Mouse (Mus musculus): Measurements from ENCODE around the gene Tnfsfm13.
"Not testable (repeated sequence)": the region's sequence is repeated elsewhere in the genome, so short reads cannot be mapped to it uniquely, and the experiment has no call there.

Tnfsfm13 gene

DNA sequence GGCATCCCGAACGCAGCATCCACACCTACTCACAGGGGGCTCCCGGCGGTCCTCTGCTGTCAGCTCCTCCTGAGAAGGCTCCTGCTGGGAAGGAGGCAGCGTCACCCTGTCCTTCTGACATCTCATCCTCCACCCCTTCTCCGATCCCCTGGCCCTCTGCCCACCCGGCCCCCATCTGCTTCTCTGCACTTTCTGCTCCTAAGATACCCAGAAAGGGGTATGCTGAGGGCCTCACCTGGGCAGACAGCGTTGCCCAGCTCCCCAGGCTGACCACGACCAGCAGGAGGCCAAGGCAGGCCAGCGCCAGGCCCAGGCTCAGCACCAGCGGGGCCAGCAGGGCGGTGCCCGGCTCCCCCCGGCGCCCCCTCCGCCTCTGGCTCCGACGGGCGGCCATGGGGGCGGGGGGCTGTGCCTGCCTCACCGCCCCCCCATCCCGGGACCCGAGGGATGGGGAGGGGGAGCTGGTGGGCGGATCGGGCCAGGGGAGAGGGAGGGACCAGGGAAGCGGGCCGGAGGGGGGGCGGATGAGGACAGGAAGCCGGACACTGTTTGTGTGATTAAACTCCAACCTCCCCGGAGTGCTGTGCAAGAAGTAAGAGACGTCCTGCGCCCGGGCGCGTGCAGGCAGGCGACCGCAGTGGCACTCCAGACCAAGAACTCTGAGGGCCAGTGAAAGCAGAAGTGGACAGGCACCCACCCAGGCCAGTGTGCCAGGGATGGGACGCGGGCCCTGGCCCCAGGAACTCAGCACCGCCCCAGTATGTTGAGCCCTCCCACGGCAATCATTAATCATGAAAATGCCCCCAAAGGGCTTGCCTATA lies at the start of gene Tnfsfm13, which contains the start of gene Tnfsf12:
TSS of gene Tnfsfm13 (minus strand) at position 738 of the 821 bp plus-strand sequence.
TSS of gene Tnfsf12 (minus strand) at position 489 of the 821 bp plus-strand sequence.
- peak; percentile 67 for DNase-seq (ENCODE audit: low spot score)

DNA sequence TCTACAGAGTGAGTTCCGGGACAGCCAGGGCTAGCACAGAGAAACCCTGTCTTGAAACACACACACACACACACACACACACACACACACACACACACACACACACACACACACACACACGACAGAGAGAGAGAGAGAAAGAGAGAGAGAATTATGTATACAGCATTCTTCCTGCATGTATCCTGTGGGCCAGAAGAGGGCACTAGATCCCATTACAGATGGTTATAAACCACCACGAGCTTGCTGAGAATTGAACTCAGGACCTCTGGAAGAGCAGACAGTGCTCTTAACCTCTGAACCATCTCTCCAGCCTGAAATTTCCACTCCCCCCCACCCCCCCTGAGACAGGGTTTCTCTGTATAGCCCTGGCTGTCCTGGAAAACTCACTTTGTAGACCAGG lies 35.5 kb upstream of the Tnfsfm13 start:
- DNase-seq (ENCODE audit: low spot score) = not testable (repeated sequence)

DNA sequence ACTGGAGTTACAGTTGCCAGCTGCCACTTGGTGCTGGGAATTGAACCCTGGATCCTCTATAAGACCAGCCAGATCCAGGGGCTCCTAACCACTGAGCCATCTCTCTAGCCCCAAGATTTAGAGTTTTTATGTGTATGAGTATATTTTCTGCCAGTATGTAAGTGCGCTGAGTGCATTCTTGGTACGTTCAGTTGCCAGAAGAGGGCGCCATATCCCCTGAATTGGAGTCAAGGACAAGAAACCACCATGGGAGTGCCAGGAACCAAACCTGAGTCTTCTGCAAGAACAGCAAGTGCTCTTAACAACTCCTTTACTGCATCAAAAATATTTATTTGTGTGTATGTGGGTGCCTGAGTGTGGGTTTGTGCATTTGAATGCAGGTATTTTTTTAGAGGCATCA lies 33.2 kb upstream of the Tnfsfm13 start:
- no peak for DNase-seq (ENCODE audit: low spot score)

DNA sequence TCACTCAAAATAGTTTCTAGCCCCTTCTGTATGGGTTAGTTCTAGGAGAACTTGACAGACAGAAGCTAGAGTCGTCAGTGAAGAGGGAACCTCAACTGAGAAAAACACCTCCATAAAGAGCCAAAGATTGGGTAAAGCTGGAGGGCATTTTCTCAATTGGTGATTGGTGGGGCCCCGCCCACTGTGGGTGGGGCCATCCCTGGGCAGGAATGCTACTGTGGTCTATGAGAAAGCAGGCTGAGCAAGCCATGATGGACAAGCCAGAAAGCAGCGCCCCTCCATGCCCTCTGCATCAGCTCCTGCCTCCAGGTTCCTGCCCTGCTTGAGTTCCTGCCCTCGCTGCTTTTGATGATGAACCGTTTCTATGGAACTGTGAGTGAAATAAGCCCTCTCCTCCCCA lies 30.1 kb upstream of the Tnfsfm13 start:
- DNase-seq (ENCODE audit: low spot score) = no peak

DNA sequence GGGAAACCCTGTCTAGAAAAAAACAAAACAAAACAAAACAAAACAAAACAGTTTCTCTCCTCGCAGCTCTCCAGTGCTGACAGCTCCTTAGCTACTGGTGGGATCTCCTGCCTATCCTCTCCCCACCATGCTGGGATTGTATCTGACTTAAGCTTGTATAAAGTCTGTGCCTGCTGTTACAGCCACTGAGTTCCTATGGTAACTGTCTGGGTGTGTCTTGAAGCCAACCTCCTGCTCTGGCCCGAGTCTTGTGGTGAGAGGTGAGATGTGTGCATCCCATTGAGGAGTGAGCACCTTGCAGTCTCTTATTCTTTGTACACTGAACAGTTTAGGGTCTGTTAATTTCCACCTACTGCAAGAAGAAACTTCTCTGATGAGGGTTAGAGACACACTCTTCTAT lies 27.2 kb upstream of the Tnfsfm13 start:
- DNase-seq (ENCODE audit: low spot score) = no peak

DNA sequence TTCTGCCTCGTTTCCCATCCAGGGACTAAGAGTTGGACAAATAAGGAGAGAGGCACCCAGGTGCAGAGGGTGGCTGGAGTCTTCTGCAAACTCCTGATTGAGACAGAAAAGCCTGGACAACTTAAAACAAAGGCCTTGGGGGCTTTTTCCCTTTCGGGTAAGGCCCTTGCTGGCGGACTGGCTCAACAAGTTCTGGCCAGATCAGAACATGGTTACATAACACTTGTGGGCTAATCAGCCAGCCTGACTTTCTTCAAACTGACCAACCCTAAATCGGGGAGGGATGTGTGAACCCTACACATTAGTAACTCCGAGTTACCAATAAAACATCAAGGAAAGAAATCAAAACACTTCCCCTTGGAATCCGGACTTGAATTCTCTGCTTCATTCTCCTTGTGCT lies 25.0 kb upstream of the Tnfsfm13 start:
- DNase-seq (ENCODE audit: low spot score) = no peak

DNA sequence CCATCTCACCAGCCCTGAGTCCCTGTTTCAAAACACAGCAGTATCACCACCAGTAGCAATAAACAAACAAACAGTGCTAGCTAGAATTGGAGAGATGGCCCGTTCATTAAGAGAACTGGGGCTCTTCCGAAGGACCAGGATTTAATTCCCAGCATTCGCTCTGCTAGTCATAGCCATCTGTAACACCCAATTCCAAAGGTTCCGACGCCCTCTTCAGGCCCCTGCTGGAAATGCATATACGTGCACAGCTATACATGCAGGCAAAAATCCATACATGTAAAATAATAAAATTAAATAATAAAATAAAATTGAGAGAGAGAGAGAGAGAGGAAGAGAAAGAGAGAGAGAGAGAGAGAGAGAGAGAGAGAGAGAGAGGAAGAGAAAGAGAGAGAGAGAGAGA lies 23.5 kb upstream of the Tnfsfm13 start:
- no peak for DNase-seq (ENCODE audit: low spot score)

DNA sequence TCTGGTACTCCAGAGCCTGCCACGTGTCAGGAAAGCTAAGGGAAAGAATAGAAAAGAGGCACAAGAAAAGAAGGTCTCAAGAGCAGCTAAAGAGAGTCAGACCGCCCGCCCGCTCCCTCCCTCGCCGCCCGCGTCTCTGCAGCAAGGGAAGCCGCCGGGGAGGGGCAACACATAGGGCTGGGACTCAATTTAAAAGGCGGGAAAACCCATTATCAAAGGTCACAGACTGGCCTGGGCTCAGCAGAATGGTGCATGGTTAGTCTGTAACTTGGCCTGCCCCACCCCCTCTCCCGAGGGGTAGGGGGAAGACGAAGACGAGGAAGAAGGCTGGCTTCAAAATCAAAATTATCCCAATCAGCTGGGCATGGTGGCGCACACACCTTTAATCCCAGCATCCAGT lies 22.8 kb upstream of the Tnfsfm13 start:
- DNase-seq (ENCODE audit: low spot score) = no peak

DNA sequence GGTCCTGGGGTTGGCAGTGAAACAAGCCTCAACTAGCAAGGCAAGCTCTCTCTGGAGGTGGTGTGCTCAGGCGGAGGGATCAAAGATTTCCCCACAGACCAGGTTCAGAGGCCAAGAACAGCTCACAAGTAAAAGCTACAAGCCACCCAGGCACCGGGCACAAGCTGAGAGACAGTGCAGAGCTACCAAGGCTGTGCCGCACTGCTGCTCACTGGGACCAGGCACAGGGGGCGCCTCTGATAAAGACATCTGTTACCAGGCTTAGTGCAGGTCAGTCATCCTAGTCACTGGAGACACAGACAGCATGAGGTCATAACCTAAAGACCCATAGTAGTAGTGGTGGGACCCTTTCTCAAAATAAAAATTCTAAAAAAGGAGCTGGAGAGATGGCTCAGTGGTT lies 21.1 kb upstream of the Tnfsfm13 start:
- no peak for DNase-seq (ENCODE audit: low spot score)

DNA sequence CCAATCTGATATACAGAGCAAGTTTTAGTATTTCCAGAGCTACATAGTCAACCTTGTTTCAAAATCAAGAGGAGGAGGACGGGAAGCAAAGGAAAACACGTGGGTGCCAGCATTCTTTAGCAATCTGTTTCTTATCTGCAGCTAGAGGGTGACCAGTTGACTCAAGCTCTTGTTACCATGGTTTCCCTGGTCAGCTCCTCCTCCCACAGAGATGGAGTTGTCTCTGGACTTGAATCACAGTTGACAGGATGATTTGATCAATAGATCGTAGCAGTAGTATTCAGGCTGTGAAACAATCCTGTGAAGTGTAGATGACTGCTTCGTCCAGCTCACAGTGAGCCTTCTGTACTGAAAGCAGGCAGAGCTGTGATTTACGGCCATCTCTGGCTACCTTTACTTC lies 20.0 kb upstream of the Tnfsfm13 start:
- DNase-seq (ENCODE audit: low spot score) = peak; percentile 72

DNA sequence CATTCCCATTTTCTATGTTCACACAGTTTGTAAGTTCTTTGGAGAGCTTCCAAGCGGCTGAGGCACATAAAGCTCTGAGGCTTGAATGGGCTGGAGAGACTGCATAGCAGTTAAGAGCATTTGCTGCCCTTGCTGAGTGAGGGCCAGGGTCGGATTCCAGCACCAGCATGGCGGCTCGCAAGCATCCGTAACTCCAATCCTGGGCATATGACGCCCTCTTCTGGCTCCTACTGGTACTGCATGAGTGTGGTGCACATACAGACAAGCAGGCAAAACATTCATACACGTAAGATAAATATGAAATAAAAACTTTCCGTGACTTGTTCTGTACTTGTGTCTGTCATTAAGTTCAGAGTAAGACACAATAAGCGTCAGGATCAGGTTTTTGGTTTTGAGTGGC lies 19.6 kb upstream of the Tnfsfm13 start:
- no peak for DNase-seq (ENCODE audit: low spot score)

DNA sequence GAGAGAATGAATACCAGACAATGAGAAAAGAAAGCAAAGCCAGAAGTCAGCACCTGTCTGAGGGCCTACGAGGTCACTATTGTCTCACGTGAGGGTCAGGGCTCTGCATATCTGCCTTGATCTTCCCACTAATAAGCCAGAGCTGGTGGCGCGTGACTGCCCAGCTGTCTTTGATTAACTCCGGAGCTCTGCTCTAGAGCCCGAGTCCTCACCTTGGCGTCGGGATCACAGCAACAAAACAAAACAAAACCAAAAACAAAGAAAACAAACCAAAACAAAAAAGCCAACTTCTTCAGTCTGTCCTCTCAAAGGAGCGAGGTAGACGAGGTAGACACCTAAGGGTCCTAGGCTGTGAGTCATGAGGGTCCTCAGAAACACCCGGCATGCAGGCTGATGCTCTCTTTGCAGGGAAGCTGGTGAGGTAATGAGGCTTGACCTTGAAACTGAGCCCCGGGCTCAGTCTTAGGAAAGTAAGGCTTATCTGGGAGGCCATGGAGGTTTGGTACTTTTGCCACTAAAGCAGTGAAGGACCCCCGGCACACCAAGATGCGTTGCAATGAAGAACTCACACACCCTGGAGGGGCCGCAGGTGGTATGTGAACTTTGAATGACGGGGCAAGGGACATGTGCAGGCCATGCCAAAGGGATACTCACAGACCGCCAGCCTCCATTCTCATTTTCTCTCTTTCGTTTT lies 18.9 kb upstream of the Tnfsfm13 start:
- DNase-seq (ENCODE audit: low spot score) = no peak

DNA sequence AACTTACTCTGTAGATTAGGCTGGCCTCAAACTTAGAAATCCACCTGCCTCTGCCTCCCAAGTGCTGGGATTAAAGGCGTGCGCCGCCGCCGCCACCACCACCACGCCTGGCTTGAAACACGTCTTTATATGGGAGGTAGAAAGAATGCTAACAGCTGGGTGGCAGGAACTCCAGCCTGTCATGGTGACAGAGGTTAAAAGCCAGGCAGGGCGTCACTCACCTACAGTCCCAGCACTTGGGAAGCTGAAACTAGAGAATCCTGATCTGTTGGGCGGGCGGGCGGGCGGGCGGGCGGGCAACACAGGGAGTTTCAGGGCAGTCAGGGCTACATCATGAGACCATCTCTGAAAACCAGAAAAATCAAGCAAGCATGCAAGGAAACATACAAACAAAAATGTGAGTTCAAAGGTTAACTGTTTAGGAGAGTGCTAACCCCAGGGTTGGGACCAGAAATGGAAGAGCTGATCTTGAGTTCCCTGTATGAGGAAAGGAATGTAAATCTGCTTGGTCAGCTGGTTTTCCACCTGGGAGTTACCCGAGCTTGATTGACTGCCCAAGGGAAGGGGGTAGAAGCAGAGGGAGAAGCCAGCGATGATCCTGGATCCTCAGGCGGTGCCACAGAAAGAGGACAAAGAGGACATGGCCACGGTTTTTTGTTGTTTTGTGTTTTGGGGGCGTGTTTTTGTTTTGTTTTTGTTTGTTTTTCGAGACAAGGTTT lies 17.2 kb upstream of the Tnfsfm13 start:
- DNase-seq (ENCODE audit: low spot score) = no peak

DNA sequence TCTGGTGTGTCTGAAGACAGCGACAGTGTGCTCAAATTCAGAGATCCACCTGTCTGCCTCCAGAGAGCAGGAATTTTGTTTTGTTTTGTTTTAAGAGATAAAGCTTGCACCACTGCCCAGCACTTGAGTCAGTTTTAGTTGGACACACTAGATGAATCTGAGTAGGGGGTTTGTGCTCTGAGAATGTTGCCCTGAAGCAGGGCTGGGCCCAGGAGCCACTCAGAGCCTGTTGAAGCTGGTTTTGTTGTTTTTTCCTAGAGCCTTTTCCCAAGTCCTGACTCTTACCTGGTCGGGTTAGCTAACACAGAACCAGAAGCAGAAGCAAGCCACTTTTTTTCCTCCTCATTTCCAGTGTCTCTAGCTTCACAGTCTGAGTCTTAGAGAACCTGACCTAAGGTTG lies 15.2 kb upstream of the Tnfsfm13 start:
- no peak for DNase-seq (ENCODE audit: low spot score)

DNA sequence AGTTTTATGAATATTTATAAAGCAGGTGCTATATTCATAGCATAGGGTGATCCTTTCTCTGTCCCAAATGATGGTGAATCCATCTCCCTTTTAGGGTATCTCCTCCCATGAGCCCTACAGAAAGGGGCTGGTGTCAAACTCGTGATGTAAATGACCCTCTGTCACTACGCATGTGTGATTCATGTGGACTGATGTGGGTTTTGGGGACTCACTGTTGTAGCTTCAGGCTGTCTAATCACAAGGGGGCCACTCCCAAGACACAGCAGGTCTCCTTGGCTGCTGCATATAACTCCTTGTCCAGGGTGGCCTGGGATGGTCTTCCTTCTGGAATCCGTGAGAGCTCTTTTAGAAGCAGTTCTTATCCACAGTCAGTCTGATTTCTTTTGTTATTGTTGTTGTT lies 14.6 kb upstream of the Tnfsfm13 start:
- no peak for DNase-seq (ENCODE audit: low spot score)

DNA sequence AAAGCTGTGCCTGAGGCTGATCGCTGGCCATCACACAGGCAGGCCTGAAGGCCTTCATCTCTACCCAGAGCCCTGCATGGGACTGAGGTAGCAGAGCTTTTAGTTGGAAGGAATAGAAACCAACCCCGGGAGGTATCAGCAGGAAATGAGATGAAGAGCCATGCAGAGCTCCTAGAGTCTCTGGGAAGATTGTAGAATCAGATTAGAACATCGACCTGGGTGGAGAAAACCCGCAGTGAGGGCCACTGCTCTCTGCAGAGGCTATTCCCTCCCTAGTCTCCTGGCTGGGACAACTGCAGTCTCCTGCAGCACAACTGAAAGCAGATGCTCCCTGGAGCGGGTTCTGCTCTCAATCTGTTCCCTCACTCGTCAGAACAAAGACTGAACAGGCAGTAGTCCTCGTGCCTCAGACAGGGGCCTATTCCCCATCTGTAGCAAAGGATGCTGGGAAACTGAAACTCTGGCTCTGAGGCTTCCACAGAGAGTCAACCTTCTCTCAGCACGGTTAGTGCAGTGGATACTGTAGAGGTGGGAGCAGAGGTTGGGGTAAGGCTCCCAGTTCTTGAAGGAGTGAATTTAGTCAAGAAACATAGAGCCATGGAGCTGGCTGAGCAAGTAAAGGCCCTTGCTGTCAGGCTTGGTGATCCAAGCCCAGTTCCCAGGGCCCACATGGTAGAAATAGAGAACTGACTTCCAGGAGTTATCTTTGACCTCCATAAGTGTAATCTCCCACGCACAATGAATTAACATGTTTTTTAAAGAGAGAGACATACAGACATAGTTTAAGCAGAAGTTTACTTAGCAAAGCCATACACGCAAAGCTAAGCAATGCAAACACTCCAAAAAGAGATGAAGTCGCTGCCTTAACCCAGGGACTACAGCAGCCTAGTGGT lies 13.9 kb upstream of the Tnfsfm13 start:
- no peak for DNase-seq (ENCODE audit: low spot score)

DNA sequence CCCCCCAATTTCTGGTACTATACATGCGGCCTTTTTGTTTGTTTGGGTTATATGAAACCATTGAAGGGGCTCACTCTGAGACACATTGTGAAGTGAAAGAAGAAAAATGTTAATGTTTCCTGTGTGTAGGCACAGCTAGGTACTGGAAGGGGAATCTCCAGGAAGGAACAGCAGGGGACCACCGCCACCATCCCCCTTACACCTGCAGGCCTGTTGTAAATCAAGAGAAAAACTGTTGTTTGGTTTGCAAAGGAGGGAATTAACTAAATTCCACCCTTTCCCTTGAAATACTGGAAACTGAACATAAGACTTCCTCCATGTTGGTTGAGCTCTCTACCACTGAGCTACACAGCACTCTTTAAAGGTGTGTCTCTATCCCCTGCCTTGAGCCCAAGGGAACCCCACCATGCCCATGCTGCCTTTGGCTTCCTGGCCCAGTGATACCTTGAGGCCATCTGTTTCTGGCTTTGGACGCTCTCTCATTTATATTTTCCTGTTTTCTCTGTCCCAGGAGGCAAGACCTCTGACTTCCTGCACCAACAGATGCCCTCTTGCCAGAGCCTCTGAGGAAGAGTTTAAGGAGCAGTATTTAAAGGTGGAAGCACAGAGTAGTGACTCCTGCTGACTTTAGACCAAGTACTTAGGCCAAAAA lies 12.8 kb upstream of the Tnfsfm13 start:
- no peak for DNase-seq (ENCODE audit: low spot score)

DNA sequence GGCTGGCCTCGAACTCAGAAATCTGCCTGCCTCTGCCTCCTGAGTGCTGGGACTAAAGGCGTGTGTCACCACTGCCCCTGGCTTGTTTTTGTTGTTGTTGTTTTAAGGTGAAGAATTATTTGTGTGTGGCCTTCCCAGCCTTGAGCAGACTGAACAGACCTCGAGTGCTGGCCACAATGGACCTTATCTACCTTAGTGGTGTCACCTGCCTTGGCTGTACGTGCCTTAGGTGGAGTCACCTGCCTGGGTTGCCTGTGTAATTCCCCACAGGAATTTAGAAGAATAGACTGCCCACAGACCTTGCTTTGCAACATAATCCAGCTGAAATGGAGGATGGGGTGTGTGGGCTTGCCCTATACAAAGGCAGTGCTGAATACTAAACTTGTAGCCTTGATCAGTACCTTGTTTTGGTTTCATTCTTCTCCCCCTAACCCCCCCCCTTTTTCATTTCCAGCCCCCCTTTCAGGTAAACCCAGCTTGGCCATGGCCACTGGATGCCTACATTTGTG lies 12.0 kb upstream of the Tnfsfm13 start:
- no peak for DNase-seq (ENCODE audit: low spot score)

DNA sequence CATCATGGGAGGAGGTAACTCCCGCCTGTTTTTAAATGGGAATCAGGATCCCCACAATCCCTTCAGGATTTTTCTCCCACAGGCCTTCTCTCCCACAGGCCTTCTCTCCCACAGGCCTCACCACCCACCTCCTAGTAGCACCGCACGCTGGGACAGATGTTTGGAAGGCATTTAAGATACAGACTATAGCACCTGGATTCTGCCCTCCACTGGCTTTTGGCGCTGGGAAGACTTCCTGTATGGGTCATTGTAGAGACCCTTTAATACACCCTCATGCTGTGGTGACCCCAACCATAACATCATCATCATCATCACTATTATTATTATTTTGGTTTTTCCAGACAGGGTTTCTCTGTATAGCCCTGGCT lies 11.6 kb upstream of the Tnfsfm13 start:
- DNase-seq (ENCODE audit: low spot score) = no peak

DNA sequence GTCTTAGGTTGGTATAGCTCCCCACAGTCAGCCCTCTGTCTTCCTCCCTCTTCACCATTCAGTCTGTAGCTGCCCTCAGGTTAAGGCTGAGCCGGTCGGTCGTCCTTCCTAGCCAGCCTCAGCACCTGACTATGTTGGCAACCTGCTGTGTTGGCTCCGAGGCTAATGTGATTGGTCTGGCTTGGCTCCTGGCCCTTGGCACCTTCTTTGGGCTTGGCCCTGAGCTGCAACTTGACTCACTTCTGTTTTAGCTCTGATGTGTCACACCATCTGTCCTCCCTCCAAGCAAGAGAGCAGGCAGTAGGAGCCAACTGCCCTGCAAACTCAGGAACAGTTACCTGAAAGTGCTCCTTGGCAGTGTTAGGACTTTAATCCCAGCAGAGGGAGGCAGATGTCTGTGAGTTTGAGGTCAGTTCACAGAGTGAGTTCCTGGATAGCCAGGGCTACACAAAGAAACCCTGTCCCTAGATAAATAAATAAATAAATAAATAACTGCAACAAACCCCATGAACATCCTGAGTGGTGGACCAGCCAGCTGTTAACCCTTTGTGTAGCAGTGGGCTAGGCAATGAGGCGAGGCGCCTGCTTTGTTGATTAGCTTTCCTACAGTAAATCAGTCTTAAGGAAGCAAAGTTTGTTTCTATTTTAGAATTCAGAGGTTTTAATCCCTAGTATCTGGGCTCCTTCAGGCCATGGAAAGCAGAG lies 11.0 kb upstream of the Tnfsfm13 start:
- DNase-seq (ENCODE audit: low spot score) = peak; percentile 74

DNA sequence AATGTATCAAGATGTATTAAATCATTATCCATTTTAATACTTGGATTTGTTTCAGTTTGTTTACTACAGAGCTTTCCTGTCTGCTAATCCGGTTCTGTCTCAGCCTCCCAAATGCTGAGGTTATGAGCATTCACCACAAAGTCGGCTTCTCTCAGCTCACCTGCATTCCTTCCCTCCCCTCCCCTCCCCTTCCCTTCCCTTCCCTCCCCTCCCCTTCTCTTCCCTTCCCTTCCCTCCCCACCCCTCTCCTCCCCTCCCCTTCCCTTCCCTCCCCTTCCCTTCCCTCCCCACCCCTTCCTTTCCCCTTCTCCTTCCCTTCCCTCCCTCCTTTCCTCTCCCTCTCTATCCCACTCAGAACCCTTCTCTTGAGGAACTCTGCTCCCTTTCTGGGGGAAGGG lies 8.7 kb upstream of the Tnfsfm13 start:
- no peak for DNase-seq (ENCODE audit: low spot score)

Data from ovary, adult 18-20 months (tissue).